Mouse (Mus musculus) activated CD4-positive, CD25-positive, alpha-beta regulatory T cell (primary cell): ENCODE results near the gene Nup93. TPM values are rescaled to one million over a fixed set of nuclear protein-coding genes. Genes with fewer than 3 reads are reported as not detected.

Source experiments
- polyA plus RNA-seq, 2 experiments: library from polyadenylated mRNA; unstranded; fragments of 100-300 nt; shearing (Covaris generic); gene quantifications; one replicate each; pipeline ENCODE4 v1.2.1; 2017

The Nup93 gene
- 10 to 100 TPM; 32.6 to 33.9 TPM for polyA plus RNA-seq

DNA sequence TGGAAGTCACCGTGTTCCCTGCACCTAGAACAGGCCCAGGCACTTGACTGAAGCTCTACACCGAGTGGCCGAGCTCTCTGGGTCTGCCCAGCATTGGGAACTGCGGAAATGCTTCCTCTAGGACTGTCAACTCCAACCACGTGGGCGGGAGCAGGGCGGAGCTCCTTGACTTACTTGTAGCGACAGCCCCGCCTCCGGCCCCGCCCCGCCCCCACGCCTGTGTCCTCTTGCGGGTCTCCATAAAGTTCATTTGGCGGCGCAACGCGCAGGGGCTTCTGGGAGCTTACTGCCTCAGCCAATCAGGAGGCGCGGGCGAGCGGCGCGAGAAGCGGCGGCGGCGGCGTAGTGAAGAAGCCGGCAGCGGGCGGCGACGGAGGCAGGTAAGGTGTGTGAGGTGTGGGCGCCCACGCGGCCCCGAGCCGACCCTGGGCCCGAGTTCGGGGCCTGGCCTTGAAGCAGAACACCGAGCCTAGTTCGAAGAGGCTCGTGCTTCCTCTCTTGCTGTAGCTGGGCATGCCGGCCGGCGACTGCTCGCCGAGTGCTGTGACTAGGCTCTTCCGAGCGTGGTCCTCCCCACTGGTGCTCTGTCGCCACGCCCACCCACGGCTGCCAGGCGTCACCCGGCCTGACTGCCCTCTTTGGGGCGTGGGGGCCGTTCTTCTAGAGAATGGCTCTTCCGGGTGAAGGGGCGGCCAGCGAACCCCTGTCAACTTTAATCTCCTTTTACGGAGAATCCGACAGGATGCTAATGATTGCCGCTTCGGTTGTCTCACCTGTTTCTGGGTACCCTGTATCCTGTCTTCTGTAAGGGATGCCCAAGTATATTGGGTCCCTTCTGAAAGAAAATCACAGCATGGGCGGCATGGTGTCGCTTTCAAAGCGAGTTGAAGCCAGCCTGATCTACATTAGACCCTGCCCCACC, at the start of gene Nup93:
Gene Nup93, plus strand, starts transcription at position 313 of the 922 bp plus-strand sequence.

DNA sequence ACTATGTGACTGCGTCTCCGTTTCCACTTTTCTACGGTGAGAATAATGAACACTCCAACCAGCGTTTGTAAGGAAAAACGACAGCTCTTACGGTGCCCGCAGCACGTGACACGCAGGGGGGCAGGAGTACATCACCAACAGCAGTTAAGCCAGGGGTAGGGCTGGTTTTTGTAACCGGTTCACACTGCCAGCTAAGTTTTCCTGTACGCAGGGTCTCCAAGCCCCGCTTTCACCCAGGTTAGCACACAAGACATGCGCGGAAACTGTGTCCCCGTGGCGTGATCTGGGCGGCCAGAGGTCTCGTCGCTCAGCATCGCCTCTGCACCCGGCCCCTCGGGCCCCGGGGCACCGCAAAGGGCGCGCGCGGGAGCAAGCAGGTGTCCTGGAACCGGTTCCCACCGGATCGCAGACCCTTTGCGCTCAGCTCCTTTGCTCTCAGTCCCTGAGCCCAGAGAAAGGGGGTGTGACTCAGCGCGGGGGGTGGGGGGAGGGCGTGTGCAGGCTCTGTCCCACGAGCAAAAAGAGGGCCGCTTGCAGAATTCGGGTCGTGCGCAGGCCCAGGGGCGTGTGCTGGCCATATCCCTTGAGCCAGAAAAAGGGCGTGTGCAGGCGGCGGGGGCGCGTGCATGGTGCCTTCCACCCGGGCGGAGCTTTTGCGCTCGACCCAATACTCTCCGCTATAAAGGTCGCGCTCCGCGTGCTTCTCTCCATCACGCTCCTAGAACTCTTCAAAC, 42.1 kb upstream of the Nup93 start, which contains the start of gene Mt2:
Gene Mt2, plus strand, starts transcription at position 590 of the 734 bp plus-strand sequence.

DNA sequence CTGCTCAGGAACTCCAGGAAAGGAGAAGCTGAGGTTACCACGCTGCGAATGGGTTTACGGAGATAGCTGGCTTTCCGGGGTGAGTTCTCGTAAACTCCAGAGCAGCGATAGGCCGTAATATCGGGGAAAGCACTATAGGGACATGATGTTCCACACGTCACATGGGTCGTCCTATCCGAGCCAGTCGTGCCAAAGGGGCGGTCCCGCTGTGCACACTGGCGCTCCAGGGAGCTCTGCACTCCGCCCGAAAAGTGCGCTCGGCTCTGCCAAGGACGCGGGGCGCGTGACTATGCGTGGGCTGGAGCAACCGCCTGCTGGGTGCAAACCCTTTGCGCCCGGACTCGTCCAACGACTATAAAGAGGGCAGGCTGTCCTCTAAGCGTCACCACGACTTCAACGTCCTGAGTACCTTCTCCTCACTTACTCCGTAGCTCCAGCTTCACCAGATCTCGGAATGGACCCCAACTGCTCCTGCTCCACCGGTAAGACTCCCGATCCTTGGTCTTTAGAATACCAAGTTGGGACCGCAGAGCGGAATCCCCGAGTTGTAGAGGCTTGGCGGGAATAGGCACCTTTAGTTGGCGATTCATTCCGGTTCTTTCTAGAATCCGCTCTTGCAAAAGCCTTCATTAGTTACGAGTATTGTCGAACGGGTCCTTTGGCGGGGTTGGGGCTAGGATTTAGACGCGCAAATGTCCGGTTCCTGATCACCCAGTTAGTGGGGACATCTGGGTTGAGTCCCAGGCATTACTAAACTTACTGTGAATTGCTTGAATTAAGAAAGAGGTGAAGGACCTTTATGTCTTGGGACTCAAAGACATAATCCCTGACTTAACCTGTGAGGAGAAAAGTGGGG, 35.3 kb upstream of the Nup93 start, which contains the start of gene Mt1:
Gene Mt1, plus strand, starts transcription at position 226 of the 856 bp plus-strand sequence.

DNA sequence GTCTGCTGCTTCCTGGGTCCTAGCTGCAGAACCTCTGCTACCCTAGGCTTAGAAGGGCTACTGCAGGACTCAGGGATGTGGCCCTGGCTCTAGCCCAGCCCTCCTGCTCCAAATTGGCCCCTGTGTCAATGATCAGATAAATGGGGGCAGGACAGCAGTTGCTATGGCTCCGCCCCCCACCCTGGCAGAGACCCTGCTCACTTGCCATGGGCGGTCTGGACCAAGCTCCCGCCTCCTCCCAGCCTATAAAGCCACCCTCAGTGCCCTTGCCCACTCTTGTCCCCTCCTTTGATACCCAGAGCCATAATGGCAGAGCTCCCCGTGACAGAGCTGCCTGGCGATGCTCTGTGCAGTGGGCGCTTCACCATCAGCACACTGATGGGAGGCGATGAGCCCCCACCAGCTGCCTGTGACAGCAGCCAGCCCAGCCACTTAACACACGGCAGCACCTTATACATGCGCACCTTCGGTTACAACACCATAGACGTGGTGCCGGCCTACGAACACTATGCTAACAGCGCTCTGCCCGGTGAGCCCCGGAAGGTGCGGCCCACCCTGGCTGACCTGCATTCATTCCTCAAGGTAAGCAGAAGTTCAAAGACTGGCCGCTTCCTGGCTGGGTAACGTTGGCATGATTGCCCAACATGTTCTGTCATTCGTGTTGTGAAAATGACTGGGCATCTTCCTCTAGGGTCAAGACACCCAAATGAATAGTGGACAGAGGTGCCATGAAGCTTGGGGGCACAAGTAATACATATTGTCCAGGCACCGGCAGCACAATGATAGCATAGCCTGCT, 114.8 kb downstream of the Nup93 start, which contains the start of gene Slc12a3:
Gene Slc12a3, plus strand, starts transcription at position 270 of the 797 bp plus-strand sequence.

Other genes starting within 250 kb of the Nup93 start
- gene Amfr, start 201.7 kb upstream of the Nup93 start, polyA plus RNA-seq = 100 to 1,000 TPM; 101 to 132 TPM
- gene Nudt21, start 177.5 kb upstream of the Nup93 start, polyA plus RNA-seq = 100 to 1,000 TPM; 116 to 135 TPM
- 10 to 100 TPM; 12.9 to 13.4 TPM for gene Ogfod1, start 177.4 kb upstream of the Nup93 start, polyA plus RNA-seq
- 1 to 10 TPM; 2.5 to 9.5 TPM for gene Bbs2, start 115.6 kb upstream of the Nup93 start, polyA plus RNA-seq
- not detected for gene Mt4, start 77.4 kb upstream of the Nup93 start, polyA plus RNA-seq
- 1 to 10 TPM in 1 of 2 experiments, under 1 TPM in 1; 0.45 to 2.3 TPM for gene Mt3, start 62.0 kb upstream of the Nup93 start, polyA plus RNA-seq
- gene Mt2, start 41.9 kb upstream of the Nup93 start, polyA plus RNA-seq = 1 to 10 TPM; 2.1 to 6.2 TPM
- 10 to 100 TPM in 1 of 2 experiments, 1 to 10 TPM in 1; 5.7 to 16.7 TPM for gene Mt1, start 35.5 kb upstream of the Nup93 start, polyA plus RNA-seq
- under 1 TPM in 1 of 2 experiments, not detected in 1; 0.06 TPM for gene Slc12a3, start 114.6 kb downstream of the Nup93 start, polyA plus RNA-seq
- 100 to 1,000 TPM in 1 of 2 experiments, 10 to 100 TPM in 1; 93.6 to 104 TPM for gene Herpud1, start 171.9 kb downstream of the Nup93 start, polyA plus RNA-seq
- gene Nlrc5, start 219.8 kb downstream of the Nup93 start, polyA plus RNA-seq = 100 to 1,000 TPM; 136 to 239 TPM